Mouse (Mus musculus): ENCODE measurements around the gene Slc10a7. TPM values are rescaled to one million over a fixed set of nuclear protein-coding genes. Genes with fewer than 3 reads are reported as not detected.

The Slc10a7 gene
- polyA plus RNA-seq (2017; shearing (Covaris generic)), result 18.9 TPM

DNA sequence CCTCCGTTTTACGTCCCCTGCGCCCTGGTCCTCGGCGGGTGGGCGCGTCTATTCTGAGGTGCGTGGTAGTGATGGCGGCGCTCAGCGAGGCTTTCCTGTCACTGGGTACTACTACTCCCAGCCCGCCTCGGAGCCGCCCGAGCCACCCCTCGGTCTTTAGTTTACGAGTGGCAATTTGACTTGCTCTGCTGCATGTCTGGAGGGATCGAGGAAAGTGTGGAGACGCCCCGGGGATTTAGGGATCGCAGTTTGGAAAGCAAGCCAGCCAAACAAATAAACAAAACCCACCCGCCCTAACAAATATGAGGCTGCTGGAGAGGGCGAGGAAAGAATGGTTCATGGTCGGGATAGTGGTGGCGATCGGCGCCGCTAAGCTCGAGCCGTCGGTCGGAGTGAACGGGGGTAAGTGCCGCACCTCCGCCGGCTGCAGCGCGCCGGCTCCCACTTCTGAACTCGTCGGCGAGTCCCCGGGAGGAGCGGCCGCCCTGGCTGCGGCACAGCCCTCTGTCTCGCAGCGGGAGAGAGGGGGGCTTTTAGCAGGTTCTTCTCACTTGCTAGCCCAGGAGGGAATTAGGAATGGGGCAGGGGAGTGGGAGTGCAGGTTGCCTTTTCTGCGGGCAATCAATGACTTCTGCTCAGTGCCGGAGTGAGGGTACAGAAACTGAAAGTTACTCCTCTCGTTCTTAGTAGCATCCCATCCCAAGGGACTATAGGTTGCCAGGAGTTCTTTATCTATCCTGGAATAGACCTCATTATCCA lies at the start of gene Slc10a7:
Gene Slc10a7 (plus strand): TSS at position 74 of the 759 bp plus-strand sequence.

GRCm38 (mm10) chr8:78508719-78509272 lies 350 bp upstream of the Slc10a7 start, which contains the start of gene Rbmxl1:
Rbmxl1 (minus strand) TSS chr8:78508898.

Other genes with a start within 250 kb of the Slc10a7 start
- gene Pou4f2, start 72.7 kb upstream of the Slc10a7 start, polyA plus RNA-seq (2017; shearing (Covaris generic)), result not detected
- gene Rbmxl1, start 448 bp upstream of the Slc10a7 start, polyA plus RNA-seq (2017; shearing (Covaris generic)), result 102 TPM

Data from naive thymus-derived CD4-positive, alpha-beta T cell, adult 5 months (primary cell).